Mouse (Mus musculus) midbrain, embryonic 16.5 days (tissue): ENCODE measurements around the gene Gm20604. TPM values are rescaled to one million over a fixed set of nuclear protein-coding genes. Genes with fewer than 3 reads are reported as not detected.

Experiments used
- ATAC-seq: fragments of 200-750 bp; cut with Nextera tagmentation; 2 replicates; pipeline ENCODE4 v1.8.0; 2017; ENCODE audit warnings: moderate TSS enrichment
- H3K27ac ChIP-seq: fragments of 300-500 bp; sonication (generic); 2 replicates; pipeline ENCODE4 v1.5.1; 2014; ENCODE audit warnings: mild to moderate bottlenecking, low read length, mixed read lengths
- H3K27me3 ChIP-seq: fragments of 300-500 bp; sonication (generic); 2 replicates; pipeline ENCODE4 v1.6.1; 2014; ENCODE audit warnings: low read depth, low read length, mixed read lengths; ENCODE audit not compliant: control insufficient read depth, insufficient read depth
- H3K36me3 ChIP-seq: fragments of 300-500 bp; sonication (generic); 2 replicates; pipeline ENCODE4 v1.6.1; 2014; ENCODE audit warnings: mild to moderate bottlenecking, low read length, moderate library complexity, mixed read lengths; ENCODE audit not compliant: control insufficient read depth, insufficient read depth
- H3K4me1 ChIP-seq: fragments of 300-500 bp; sonication (generic); 2 replicates; pipeline ENCODE4 v1.6.1; 2014; ENCODE audit warnings: mild to moderate bottlenecking, low read length, mixed read lengths; ENCODE audit not compliant: control insufficient read depth, insufficient read depth
- H3K4me2 ChIP-seq: fragments of 300-500 bp; sonication (generic); 2 replicates; pipeline ENCODE4 v1.6.1; 2014; ENCODE audit warnings: mild to moderate bottlenecking, low read length, mixed read lengths
- H3K4me3 ChIP-seq: fragments of 300-500 bp; sonication (generic); 2 replicates; pipeline ENCODE4 v1.5.1; 2014; ENCODE audit warnings: low read depth, mild to moderate bottlenecking, low read length, moderate library complexity, mixed read lengths
- H3K9ac ChIP-seq: fragments of 300-500 bp; sonication (generic); 2 replicates; pipeline ENCODE4 v1.6.1; 2014; ENCODE audit warnings: low read depth, low read length, mixed read lengths
- H3K9me3 ChIP-seq: fragments of 300-500 bp; sonication (generic); replicated peaks from 2 replicates; pipeline ENCODE4 v1.6.1; 2014; ENCODE audit warnings: mild to moderate bottlenecking, low read length, mixed read lengths; ENCODE audit not compliant: control insufficient read depth, poor library complexity, severe bottlenecking
- WGBS: fragments of 180-500 bp; shearing (Covaris S2); extraction: QIAGEN DNeasy Blood & Tissue Kit; methylation state at CpG from one replicate; pipeline ENCODE4 v1.1.7; 2014; 5-methylcytosine and 5-hydroxymethylcytosine counted together
- polyA plus RNA-seq: library from polyadenylated mRNA; unstranded; fragments of >200 nt; fragmentation: Nextera tagmentation; extraction: Ambion mirVana; gene quantifications from 2 replicates; pipeline ENCODE4 v1.2.1, GENCODE M21; 2015

The Gm20604 gene
- polyA plus RNA-seq, 1 experiment from 2014 or later, result 50.9 TPM

DNA sequence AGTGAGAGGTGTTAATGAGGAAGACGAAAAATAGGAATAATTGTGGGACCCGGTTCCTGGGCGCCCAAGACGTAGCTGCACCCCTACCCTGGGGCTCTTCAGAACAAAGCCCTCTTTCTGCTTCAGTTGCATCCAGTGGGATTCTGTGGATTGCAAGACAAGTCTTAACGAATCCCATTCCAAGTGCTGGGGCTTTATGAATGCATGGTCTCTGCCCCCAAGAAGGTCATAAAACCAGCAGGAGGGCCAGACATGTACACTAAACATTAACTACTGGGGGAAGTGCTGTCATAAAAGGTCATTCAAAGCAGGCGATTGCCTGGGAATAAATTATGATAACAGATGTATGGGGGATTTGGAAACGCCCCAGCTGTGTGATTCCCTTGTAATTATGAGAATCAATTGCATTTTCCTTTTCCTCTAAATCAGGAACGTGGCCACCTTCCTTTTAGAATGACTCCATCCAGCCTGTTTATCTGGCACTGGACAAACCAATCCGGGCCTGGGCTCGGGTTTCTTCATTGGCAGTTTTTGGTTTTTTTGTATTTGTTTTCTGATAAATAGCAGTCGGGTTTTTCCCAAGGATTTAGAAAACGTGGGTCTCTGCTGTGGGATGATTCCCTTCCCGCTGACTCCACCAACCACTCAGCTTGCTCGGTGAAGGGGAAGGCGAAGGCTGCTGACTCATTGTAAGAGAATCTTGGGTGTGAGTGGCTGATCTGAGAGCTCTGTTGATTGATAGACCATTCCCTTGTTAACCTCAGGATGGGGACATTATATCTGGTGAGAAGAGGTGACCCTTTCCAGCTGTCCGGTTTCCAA, 27.5 kb downstream of the Gm20604 start:
- Histone ChIP-seq H3K36me3 (no peaks in the 10 kb centered on the region), H3K27me3 (no peaks in the 10 kb centered on the region), H3K9ac (no peak overlapping the region; the same call in 1 of the 2 replicates), H3K4me2 (peak overlapping the region; percentile 31), H3K9me3 (no peaks in the 10 kb centered on the region), H3K4me3 (peak overlapping the region; percentile 2; the same call in 1 of the 2 replicates), H3K27ac (peak overlapping the region; percentile 71), H3K4me1 (peaks cover 16% of the 10 kb centered on the region)
- 29% methylated on average over 16 of the region's 16 CpGs for WGBS
- peak; percentile 55 for ATAC-seq

GRCm38 (mm10) chr12:102729855-102730797, 28.3 kb downstream of the Gm20604 start:
- H3K4me1 ChIP-seq, result peaks cover 16% of the 10 kb centered on the region
- H3K9me3 ChIP-seq, result no peaks in the 10 kb centered on the region
- WGBS, result 33% methylated on average over 26 of the region's 26 CpGs
- peak overlapping the region; percentile 16 for H3K4me3 ChIP-seq
- H3K27ac ChIP-seq, result peak overlapping the region; percentile 78
- peak overlapping the region; percentile 31 for H3K4me2 ChIP-seq
- no peaks in the 10 kb centered on the region for H3K36me3 ChIP-seq
- H3K9ac ChIP-seq, result no peak overlapping the region
- peak; percentile 97 for ATAC-seq
- H3K27me3 ChIP-seq, result no peaks in the 10 kb centered on the region

DNA sequence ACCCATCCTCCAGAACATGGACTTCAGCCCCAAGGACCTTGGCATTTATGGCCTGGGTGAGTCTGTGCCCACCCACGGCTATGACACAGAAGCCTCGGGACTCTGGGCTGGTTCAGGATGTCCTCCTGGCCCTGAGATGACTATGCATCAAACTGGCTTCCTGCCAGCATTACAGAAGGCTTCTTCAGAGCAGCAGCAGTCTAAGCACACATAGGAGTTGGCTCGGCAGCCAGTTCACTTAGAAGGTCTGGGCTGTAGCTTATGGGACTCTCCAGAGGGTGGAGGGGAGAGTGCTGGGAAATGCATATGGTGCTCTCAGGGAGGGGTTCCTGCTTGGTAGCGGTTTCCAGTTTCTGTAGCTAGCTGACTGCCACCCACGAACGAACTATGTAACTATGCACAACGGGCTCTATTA, 32.7 kb downstream of the Gm20604 start:
- no peaks in the 10 kb centered on the region for H3K9me3 ChIP-seq
- peaks cover 6% of the 10 kb centered on the region for H3K4me1 ChIP-seq
- WGBS, result 83% methylated on average over 7 of the region's 7 CpGs
- no peak overlapping the region for H3K4me2 ChIP-seq
- H3K4me3 ChIP-seq, result no peak overlapping the region
- H3K9ac ChIP-seq, result no peak overlapping the region
- no peaks in the 10 kb centered on the region for H3K27me3 ChIP-seq
- H3K36me3 ChIP-seq, result no peaks in the 10 kb centered on the region
- ATAC-seq, result no peak
- H3K27ac ChIP-seq, result no peak overlapping the region

- H3K36me3 ChIP-seq, result no peaks in the 10 kb centered on the region
- no peak overlapping the region for H3K27ac ChIP-seq
- no peak overlapping the region for H3K4me2 ChIP-seq
- no peaks in the 10 kb centered on the region for H3K27me3 ChIP-seq
- 94% methylated on average over 6 of the region's 6 CpGs for WGBS
- no peak overlapping the region for H3K9ac ChIP-seq
- H3K4me3 ChIP-seq, result no peak overlapping the region
- no peak for ATAC-seq
- H3K9me3 ChIP-seq, result no peaks in the 10 kb centered on the region
- H3K4me1 ChIP-seq, result peaks cover 3% of the 10 kb centered on the region; the same call in 1 of the 2 replicates
Observed at GRCm38 (mm10) chr12:102725146-102725545, 33.3 kb downstream of the Gm20604 start.

DNA sequence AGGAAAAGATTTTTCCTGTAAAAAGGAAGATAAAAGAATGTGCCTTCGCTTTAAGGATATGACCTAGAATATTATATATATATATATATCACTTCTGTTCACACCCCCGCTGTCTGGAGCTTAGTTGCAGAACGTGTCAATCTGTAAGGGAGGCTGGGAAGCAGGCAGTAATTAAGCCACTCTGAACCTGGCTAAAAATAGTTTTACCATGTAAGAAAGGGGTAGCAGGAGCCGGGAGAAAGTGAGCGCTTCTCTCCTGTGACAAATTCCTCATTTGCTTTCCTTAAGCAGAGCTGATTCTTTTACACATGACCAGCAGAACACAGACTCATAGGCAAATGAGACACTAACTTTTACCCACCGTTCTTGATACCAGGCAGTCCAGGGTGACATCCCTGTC, 34.6 kb downstream of the Gm20604 start:
- Histone ChIP-seq H3K4me1 (no peaks in the 10 kb centered on the region; the same call in 1 of the 2 replicates), H3K9ac (no peak overlapping the region), H3K4me2 (no peak overlapping the region), H3K27ac (no peak overlapping the region), H3K36me3 (no peaks in the 10 kb centered on the region), H3K9me3 (no peaks in the 10 kb centered on the region), H3K4me3 (no peak overlapping the region), H3K27me3 (no peaks in the 10 kb centered on the region)
- ATAC-seq, result no peak
- 78% methylated on average over 6 of the region's 6 CpGs for WGBS

DNA sequence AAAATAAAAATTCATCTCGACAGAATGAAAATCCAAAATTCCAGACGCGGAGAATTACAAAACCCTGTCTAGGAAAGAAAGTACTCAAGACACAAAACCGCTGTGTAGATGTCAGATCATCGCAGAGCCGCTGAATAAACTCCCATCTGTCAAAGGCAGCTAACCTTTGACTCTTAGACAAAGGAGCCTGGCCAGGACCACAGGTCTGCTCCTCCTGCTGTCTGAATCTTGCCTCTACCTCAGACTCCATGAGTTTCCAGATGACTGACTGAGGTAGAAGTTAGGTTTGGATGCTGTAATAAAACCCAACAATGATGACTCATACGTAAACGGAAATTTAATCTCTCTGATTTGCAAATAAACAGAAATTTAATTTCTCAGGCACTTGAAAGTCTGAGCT, 35.5 kb downstream of the Gm20604 start:
- ATAC-seq, result no peak

GRCm38 (mm10) chr12:102722451-102722850, 36.0 kb downstream of the Gm20604 start:
- H3K4me1 ChIP-seq, result no peaks in the 10 kb centered on the region; the same call in 1 of the 2 replicates
- 59% methylated on average over 11 of the region's 11 CpGs for WGBS
- ATAC-seq, result no peak

More for the DNA sequence above, 35.5 kb downstream of the Gm20604 start:
- Histone ChIP-seq H3K9me3 (no peaks in the 10 kb centered on the region), H3K4me1 (no peaks in the 10 kb centered on the region; the same call in 1 of the 2 replicates), H3K4me3 (no peak overlapping the region), H3K27me3 (no peaks in the 10 kb centered on the region), H3K36me3 (no peaks in the 10 kb centered on the region), H3K4me2 (no peak overlapping the region), H3K27ac (no peak overlapping the region), H3K9ac (no peak overlapping the region)
- 59% methylated on average over 8 of the region's 8 CpGs for WGBS

GRCm38 (mm10) chr12:102719552-102720315, 38.7 kb downstream of the Gm20604 start:
- H3K4me2 ChIP-seq, result peak overlapping the region; percentile 26; the same call in 1 of the 2 replicates
- ATAC-seq, result peak; percentile 76
- H3K27me3 ChIP-seq, result no peaks in the 10 kb centered on the region
- H3K36me3 ChIP-seq, result no peaks in the 10 kb centered on the region
- no peaks in the 10 kb centered on the region for H3K9me3 ChIP-seq
- H3K4me3 ChIP-seq, result no peak overlapping the region
- H3K27ac ChIP-seq, result no peak overlapping the region
- H3K9ac ChIP-seq, result no peak overlapping the region
- WGBS, result 28% methylated on average over 13 of the region's 13 CpGs
- no peaks in the 10 kb centered on the region; the same call in 1 of the 2 replicates for H3K4me1 ChIP-seq

More at GRCm38 (mm10) chr12:102722451-102722850, 36.0 kb downstream of the Gm20604 start:
- no peaks in the 10 kb centered on the region for H3K9me3 ChIP-seq
- H3K36me3 ChIP-seq, result no peaks in the 10 kb centered on the region
- H3K9ac ChIP-seq, result no peak overlapping the region
- H3K4me2 ChIP-seq, result no peak overlapping the region
- no peaks in the 10 kb centered on the region for H3K27me3 ChIP-seq
- no peak overlapping the region for H3K27ac ChIP-seq
- no peak overlapping the region for H3K4me3 ChIP-seq
